Mouse (Mus musculus) limb, embryonic 12.5 days (tissue): ENCODE measurements around the gene Cds1. TPM values are rescaled to one million over a fixed set of nuclear protein-coding genes. Genes with fewer than 3 reads are reported as not detected.

Source experiments
- ATAC-seq: fragments of 200-750 bp; cut with Nextera tagmentation; 2 replicates; pipeline ENCODE4 v1.8.0; 2017; ENCODE audit warnings: low read depth, moderate TSS enrichment; ENCODE audit not compliant: insufficient number of reproducible peaks, insufficient read depth, low FRiP score, low TSS enrichment
- H3K27ac ChIP-seq: fragments of 300-500 bp; sonication (generic); 2 replicates; pipeline ENCODE4 v1.5.1; 2016; ENCODE audit warnings: mild to moderate bottlenecking, moderate library complexity
- H3K27me3 ChIP-seq: fragments of 300-500 bp; sonication (generic); 2 replicates; pipeline ENCODE4 v1.6.1; 2016; ENCODE audit warnings: mild to moderate bottlenecking, moderate library complexity
- H3K36me3 ChIP-seq: fragments of 300-500 bp; sonication (generic); 2 replicates; pipeline ENCODE4 v1.6.1; 2016; ENCODE audit warnings: mild to moderate bottlenecking, moderate library complexity
- H3K4me1 ChIP-seq: fragments of 300-500 bp; sonication (generic); replicated peaks from 2 replicates; pipeline ENCODE4 v1.6.1; 2016
- H3K4me2 ChIP-seq: fragments of 300-500 bp; sonication (generic); 2 replicates; pipeline ENCODE4 v1.6.1; 2016; ENCODE audit warnings: mild to moderate bottlenecking, moderate library complexity
- H3K4me3 ChIP-seq: fragments of 300-500 bp; sonication (generic); replicated peaks from 2 replicates; pipeline ENCODE4 v1.5.1; 2016; ENCODE audit warnings: mild to moderate bottlenecking
- H3K9ac ChIP-seq: fragments of 300-500 bp; sonication (generic); replicated peaks from 2 replicates; pipeline ENCODE4 v1.6.1; 2016; ENCODE audit warnings: mild to moderate bottlenecking, moderate library complexity
- H3K9me3 ChIP-seq: fragments of 300-500 bp; sonication (generic); 2 replicates; pipeline ENCODE4 v1.6.1; 2016; ENCODE audit warnings: mild to moderate bottlenecking, moderate library complexity
- WGBS: fragments of 180-500 bp; shearing (Covaris S2); methylation state at CpG from one replicate; pipeline ENCODE4 v1.1.7; 2016; 5-methylcytosine and 5-hydroxymethylcytosine counted together
- polyA plus RNA-seq: library from polyadenylated mRNA; unstranded; fragments of >200 nt; fragmentation: Nextera tagmentation; extraction: Ambion mirVana; gene quantifications from 2 replicates; pipeline ENCODE4 v1.2.1, GENCODE M21; 2016

Gene Cds1
- polyA plus RNA-seq, 1 experiment from 2014 or later, result 1.6 TPM

- WGBS, result 90% methylated on average over 6 of the region's 6 CpGs
- H3K9ac ChIP-seq, result no peak overlapping the region
- no peak for ATAC-seq
- no peaks in the 10 kb centered on the region for H3K9me3 ChIP-seq
- H3K4me2 ChIP-seq, result no peak overlapping the region
- H3K36me3 ChIP-seq, result no peaks in the 10 kb centered on the region
- H3K27me3 ChIP-seq, result peaks cover 54% of the 10 kb centered on the region
- H3K27ac ChIP-seq, result no peak overlapping the region
- no peaks in the 10 kb centered on the region for H3K4me1 ChIP-seq
- no peak overlapping the region for H3K4me3 ChIP-seq
Observed at GRCm38 (mm10) chr5:101811296-101812169, 46.6 kb downstream of the Cds1 start.

GRCm38 (mm10) chr5:101816822-101817221 is 51.9 kb downstream of the Cds1 start:
- Histone ChIP-seq H3K36me3 (no peaks in the 10 kb centered on the region), H3K9ac (no peak overlapping the region), H3K4me3 (no peak overlapping the region), H3K27ac (no peak overlapping the region), H3K4me1 (peaks cover 13% of the 10 kb centered on the region), H3K9me3 (no peaks in the 10 kb centered on the region), H3K4me2 (no peak overlapping the region), H3K27me3 (peaks cover 68% of the 10 kb centered on the region)
- 64% methylated on average over 7 of the region's 7 CpGs for WGBS
- no peak for ATAC-seq

GRCm38 (mm10) chr5:101819216-101819615 is 54.3 kb downstream of the Cds1 start:
- Histone ChIP-seq H3K4me1 (peaks cover 18% of the 10 kb centered on the region), H3K36me3 (no peaks in the 10 kb centered on the region), H3K9ac (no peak overlapping the region), H3K4me2 (no peak overlapping the region), H3K4me3 (no peak overlapping the region), H3K27me3 (peaks cover 75% of the 10 kb centered on the region), H3K9me3 (no peaks in the 10 kb centered on the region), H3K27ac (no peak overlapping the region)
- ATAC-seq, result no peak
- WGBS, result 53% methylated on average over 10 of the region's 10 CpGs

- H3K9ac ChIP-seq, result no peak overlapping the region
- H3K4me3 ChIP-seq, result no peak overlapping the region
- H3K27ac ChIP-seq, result no peak overlapping the region
- H3K36me3 ChIP-seq, result no peaks in the 10 kb centered on the region
- no peaks in the 10 kb centered on the region for H3K9me3 ChIP-seq
- WGBS, result 14% methylated on average over 7 of the region's 7 CpGs
- peaks cover 73% of the 10 kb centered on the region for H3K27me3 ChIP-seq
- H3K4me1 ChIP-seq, result peaks cover 18% of the 10 kb centered on the region
- H3K4me2 ChIP-seq, result no peak overlapping the region
- ATAC-seq, result no peak
Observed at GRCm38 (mm10) chr5:101819844-101820243, 54.9 kb downstream of the Cds1 start.

- ATAC-seq, result no peak
- Histone ChIP-seq H3K36me3 (no peaks in the 10 kb centered on the region), H3K4me2 (no peak overlapping the region), H3K27me3 (peaks cover 73% of the 10 kb centered on the region), H3K27ac (no peak overlapping the region), H3K4me3 (no peak overlapping the region), H3K9ac (no peak overlapping the region), H3K4me1 (peaks cover 23% of the 10 kb centered on the region), H3K9me3 (no peaks in the 10 kb centered on the region)
- WGBS, result 69% methylated on average over 8 of the region's 8 CpGs
Observed at GRCm38 (mm10) chr5:101821052-101821451, 56.1 kb downstream of the Cds1 start.

GRCm38 (mm10) chr5:101821491-101822310 is 56.8 kb downstream of the Cds1 start:
- Histone ChIP-seq H3K9me3 (no peaks in the 10 kb centered on the region), H3K4me3 (no peak overlapping the region), H3K9ac (no peak overlapping the region), H3K27me3 (peaks cover 73% of the 10 kb centered on the region), H3K27ac (no peak overlapping the region), H3K4me2 (no peak overlapping the region), H3K4me1 (peaks cover 27% of the 10 kb centered on the region), H3K36me3 (no peaks in the 10 kb centered on the region)
- 62% methylated on average over 17 of the region's 17 CpGs for WGBS
- no peak for ATAC-seq

GRCm38 (mm10) chr5:101822311-101822670 is 57.4 kb downstream of the Cds1 start:
- 40% methylated on average over 6 of the region's 6 CpGs for WGBS
- no peak overlapping the region for H3K4me2 ChIP-seq
- no peaks in the 10 kb centered on the region for H3K36me3 ChIP-seq
- peaks cover 29% of the 10 kb centered on the region for H3K4me1 ChIP-seq
- no peak overlapping the region for H3K9ac ChIP-seq
- H3K4me3 ChIP-seq, result no peak overlapping the region
- H3K9me3 ChIP-seq, result no peaks in the 10 kb centered on the region
- peaks cover 73% of the 10 kb centered on the region for H3K27me3 ChIP-seq
- H3K27ac ChIP-seq, result no peak overlapping the region
- ATAC-seq, result no peak

- ATAC-seq, result no peak
- Histone ChIP-seq H3K9me3 (no peaks in the 10 kb centered on the region), H3K4me3 (no peak overlapping the region), H3K9ac (no peak overlapping the region), H3K27me3 (peaks cover 69% of the 10 kb centered on the region), H3K4me2 (no peak overlapping the region), H3K4me1 (peaks cover 21% of the 10 kb centered on the region), H3K36me3 (no peaks in the 10 kb centered on the region), H3K27ac (no peak overlapping the region)
- 35% methylated on average over 13 of the region's 13 CpGs for WGBS
Observed at GRCm38 (mm10) chr5:101825111-101825911, 60.4 kb downstream of the Cds1 start.

GRCm38 (mm10) chr5:101826531-101826970 is 61.6 kb downstream of the Cds1 start:
- peaks cover 6% of the 10 kb centered on the region; the same call in 1 of the 2 replicates for H3K36me3 ChIP-seq
- ATAC-seq, result no peak
- peaks cover 59% of the 10 kb centered on the region for H3K27me3 ChIP-seq
- H3K9ac ChIP-seq, result no peak overlapping the region
- H3K4me3 ChIP-seq, result no peak overlapping the region
- peaks cover 16% of the 10 kb centered on the region for H3K4me1 ChIP-seq
- H3K9me3 ChIP-seq, result no peaks in the 10 kb centered on the region
- peak overlapping the region; percentile 43 for H3K4me2 ChIP-seq
- 7% methylated on average over 15 of the region's 15 CpGs for WGBS
- no peak overlapping the region for H3K27ac ChIP-seq

GRCm38 (mm10) chr5:101827477-101827876 is 62.5 kb downstream of the Cds1 start:
- 30% methylated on average over 12 of the region's 12 CpGs for WGBS

GRCm38 (mm10) chr5:101828932-101829331 is 64.0 kb downstream of the Cds1 start:
- H3K4me2 ChIP-seq, result no peak overlapping the region
- no peak overlapping the region for H3K27ac ChIP-seq
- WGBS, result 94% methylated on average over 3 of the region's 3 CpGs
- peaks cover 38% of the 10 kb centered on the region for H3K27me3 ChIP-seq
- H3K9ac ChIP-seq, result no peak overlapping the region
- ATAC-seq, result no peak
- no peaks in the 10 kb centered on the region for H3K9me3 ChIP-seq
- H3K4me1 ChIP-seq, result peaks cover 10% of the 10 kb centered on the region; the same call in 1 of the 2 replicates
- H3K4me3 ChIP-seq, result no peak overlapping the region
- H3K36me3 ChIP-seq, result peaks cover 26% of the 10 kb centered on the region

More at GRCm38 (mm10) chr5:101827477-101827876, 62.5 kb downstream of the Cds1 start:
- Histone ChIP-seq H3K27me3 (peaks cover 51% of the 10 kb centered on the region), H3K36me3 (peaks cover 15% of the 10 kb centered on the region; the same call in 1 of the 2 replicates), H3K4me2 (no peak overlapping the region), H3K9me3 (no peaks in the 10 kb centered on the region), H3K27ac (no peak overlapping the region), H3K9ac (no peak overlapping the region), H3K4me1 (peaks cover 11% of the 10 kb centered on the region), H3K4me3 (no peak overlapping the region)
- ATAC-seq, result no peak
